12 mouse cellular contexts compared by ENCODE assay signal in genomic region chr4:111200100-111200499, GRCm38 (mm10).
A peak's percentile ranks its signal among the peaks of the same experiment; 100 is the strongest.
DNase-seq lines count a peak whose midpoint lies in the region; ATAC-seq and TF ChIP-seq lines count a peak whose summit lies in the region.
"Had no signal": no experiment of that assay in that cellular context is flagged by ENCODE, and none has a peak within 500 bp of the region (broad histone marks: within the 10 kb centered on the region; RNA-seq: fewer than 3 reads in every experiment).

No protein-coding gene starts in this region.

- H3K4me3 ChIP-seq in lung, postnatal 0 days (ENCODE audit: low read depth, low read length) = no peak overlapping the region
- H3K4me3 ChIP-seq in lung, adult 2 months (replicated peaks; ENCODE audit: extremely low read depth, low read depth, low read length) = no peak overlapping the region
- H3K4me3 ChIP-seq in kidney, embryonic 15.5 days (replicated peaks) = no peak overlapping the region
- no peak overlapping the region for H3K4me3 ChIP-seq in stomach, embryonic 16.5 days (replicated peaks; ENCODE audit: low read length)
- H3K4me3 ChIP-seq: hindbrain, embryonic 15.5 days; liver, embryonic 13.5 days had no signal

- peak; percentile 62 for ATAC-seq in lung, postnatal 0 days
- peak; percentile 92 for ATAC-seq in kidney, embryonic 15.5 days (replicated peaks; ENCODE audit: low FRiP score)
- peak; percentile 81 for ATAC-seq in stomach, embryonic 16.5 days (ENCODE audit: insufficient read depth, low FRiP score)

- no peaks in the 10 kb centered on the region for H3K36me3 ChIP-seq in lung, postnatal 0 days (ENCODE audit: insufficient read depth, low read length)
- H3K36me3 ChIP-seq in kidney, embryonic 15.5 days = no peaks in the 10 kb centered on the region
- H3K36me3 ChIP-seq in stomach, embryonic 16.5 days (ENCODE audit: control insufficient read depth, insufficient read depth, low read length) = no peaks in the 10 kb centered on the region
- H3K36me3 ChIP-seq: hindbrain, embryonic 15.5 days; liver, embryonic 13.5 days had no signal

- TF ChIP-seq POLR2A in lung, adult 2 months (IDR thresholded peaks at IDR 0.05; ENCODE audit: borderline replicate concordance, extremely low read depth, low read depth, low read length) = no peak

- TF ChIP-seq EP300 in lung, postnatal 0 days (IDR thresholded peaks at IDR 0.05) = peak; percentile 41; the same call in 1 of the 2 replicates

- H3K4me1 ChIP-seq in lung, postnatal 0 days (ENCODE audit: insufficient read depth, low read depth, low read length) = no peaks in the 10 kb centered on the region
- no peaks in the 10 kb centered on the region for H3K4me1 ChIP-seq in lung, adult 2 months (ENCODE audit: control insufficient read depth, insufficient read depth, low read length)
- peaks cover 10% of the 10 kb centered on the region; the same call in 1 of the 2 replicates for H3K4me1 ChIP-seq in kidney, embryonic 15.5 days
- 0 out of 2 replicates have a peak, but pooled peaks cover 3% of the 10 kb centered on the region for H3K4me1 ChIP-seq in stomach, embryonic 16.5 days (ENCODE audit: control insufficient read depth, insufficient read depth, low read length)
- H3K4me1 ChIP-seq: hindbrain, embryonic 15.5 days had no signal

- TF ChIP-seq CTCF in lung, postnatal 0 days (IDR thresholded peaks at IDR 0.05) = no peak
- no peak for TF ChIP-seq CTCF in lung, adult 2 months (IDR thresholded peaks at IDR 0.05; ENCODE audit: insufficient read depth, low read length)

- WGBS in lung, postnatal 0 days = 17% methylated on average over 2 of the region's 2 CpGs
- WGBS in lung, adult 2 months = 20% methylated on average over 2 of the region's 2 CpGs
- 16% methylated on average over 2 of the region's 2 CpGs for WGBS in kidney, embryonic 15.5 days
- WGBS in stomach, embryonic 16.5 days = 9% methylated on average over 2 of the region's 2 CpGs

- H3K4me2 ChIP-seq in lung, postnatal 0 days (replicated peaks; ENCODE audit: low read depth, low read length) = no peak overlapping the region
- no peak overlapping the region for H3K4me2 ChIP-seq in kidney, embryonic 15.5 days
- H3K4me2 ChIP-seq in stomach, embryonic 16.5 days (ENCODE audit: low read depth, low read length) = no peak overlapping the region
- H3K4me2 ChIP-seq: hindbrain, embryonic 15.5 days; liver, embryonic 13.5 days had no signal

- H3K9me3 ChIP-seq in lung, postnatal 0 days (ENCODE audit: low read length) = no peaks in the 10 kb centered on the region
- H3K9me3 ChIP-seq in kidney, embryonic 15.5 days (replicated peaks) = no peaks in the 10 kb centered on the region
- H3K9me3 ChIP-seq in stomach, embryonic 16.5 days (replicated peaks; ENCODE audit: control insufficient read depth, low read length) = no peaks in the 10 kb centered on the region
- H3K9me3 ChIP-seq: hindbrain, embryonic 15.5 days; liver, embryonic 13.5 days had no signal

- peak; percentile 22 for DNase-seq in embryo, embryonic 10.5 days (ENCODE audit: low spot score)
- no peak for DNase-seq in embryo, embryonic 11 days
- peak; percentile 59 for DNase-seq in lung, postnatal 0 days (ENCODE audit: low spot score)
- no peak for DNase-seq in lung, adult 2 months
- DNase-seq in testis, postnatal 10 days (ENCODE audit: low spot score) = no peak
- no peak for DNase-seq in heart, postnatal 4 days
- DNase-seq: adrenal gland, postnatal 25 days; liver, embryonic 13.5 days; thymus, adult 2 months had no signal

- no peak overlapping the region for H3K9ac ChIP-seq in lung, postnatal 0 days (replicated peaks; ENCODE audit: low read depth)
- no peak overlapping the region for H3K9ac ChIP-seq in kidney, embryonic 15.5 days
- no peak overlapping the region for H3K9ac ChIP-seq in stomach, embryonic 16.5 days (ENCODE audit: low read length)
- H3K9ac ChIP-seq: hindbrain, embryonic 15.5 days; liver, embryonic 13.5 days had no signal

- H3K27ac ChIP-seq in lung, postnatal 0 days (ENCODE audit: low read length) = no peak overlapping the region
- H3K27ac ChIP-seq in kidney, embryonic 15.5 days = peak overlapping the region; percentile 45; the same call in 1 of the 2 replicates
- H3K27ac ChIP-seq in stomach, embryonic 16.5 days (ENCODE audit: low read length) = no peak overlapping the region
- H3K27ac ChIP-seq: hindbrain, embryonic 15.5 days; liver, embryonic 13.5 days had no signal

- no peaks in the 10 kb centered on the region for H3K27me3 ChIP-seq in lung, postnatal 0 days (replicated peaks; ENCODE audit: insufficient read depth, low read length)
- H3K27me3 ChIP-seq in kidney, embryonic 15.5 days = no peaks in the 10 kb centered on the region
- H3K27me3 ChIP-seq in stomach, embryonic 16.5 days (ENCODE audit: control insufficient read depth, insufficient read depth, low read length) = no peaks in the 10 kb centered on the region
- H3K27me3 ChIP-seq: hindbrain, embryonic 15.5 days; liver, embryonic 13.5 days had no signal

Comparison
In these comparisons a context has a peak if more than half of its experiments do, and no peak if none do; other contexts are left out.
1. DNase-seq: peak in embryo, embryonic 10.5 days (single experiment) and lung, postnatal 0 days (single experiment); none in embryo, embryonic 11 days (single experiment), lung, adult 2 months (single experiment), testis, postnatal 10 days (single experiment) and heart, postnatal 4 days (single experiment).
2. Peak in every context shown above with its lines, with median percentiles within 50 percentile points of each other: ATAC-seq.